ENCODE assay signal across 24 mouse cellular contexts in the genomic region with DNA sequence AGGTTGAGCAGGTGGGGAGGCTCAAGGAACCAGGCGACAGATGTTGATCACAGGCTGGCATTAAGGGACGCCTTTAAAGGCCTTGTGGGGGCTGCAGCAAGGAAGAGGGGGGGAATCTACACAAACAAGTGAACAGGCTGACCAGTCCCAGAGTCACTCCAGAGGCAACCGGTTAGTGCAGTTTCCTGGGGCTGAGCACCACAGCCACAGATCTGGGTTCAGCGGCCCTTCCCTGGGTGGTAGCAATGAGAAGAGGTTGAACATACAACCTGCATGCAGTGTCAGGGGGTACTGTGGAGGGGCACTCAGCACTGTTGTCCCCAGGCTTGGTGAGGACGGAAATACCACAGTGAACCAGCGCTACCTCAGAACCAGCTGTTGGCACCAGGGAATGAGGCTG. TPM values are rescaled to one million over a fixed set of nuclear protein-coding genes. Genes with fewer than 3 reads are reported as not detected.
DNase-seq lines count a peak whose midpoint lies in the region; ATAC-seq lines count a peak whose summit lies in the region.
"Had no signal": no experiment of that assay in that cellular context is flagged by ENCODE, and none has a peak within 500 bp of the region (broad histone marks: within the 10 kb centered on the region; RNA-seq: fewer than 3 reads in every experiment).

No protein-coding gene starts in this region.

- H3K27ac ChIP-seq in kidney, embryonic 15.5 days, result peak overlapping the region; percentile 29
- peak overlapping the region; percentile 55 for H3K27ac ChIP-seq in liver, embryonic 15.5 days (replicated peaks)
- no peak overlapping the region for H3K27ac ChIP-seq in liver, embryonic 12.5 days
- H3K27ac ChIP-seq in stomach, embryonic 16.5 days (ENCODE audit: low read length), result 0 out of 2 replicates have a peak overlapping the region, but pooled peaks have one; percentile 10
- H3K27ac ChIP-seq: embryonic facial prominence, embryonic 12.5 days; forebrain, embryonic 13.5 days; gastrocnemius, adult 2 months; heart, embryonic 10.5 days; hindbrain, embryonic 12.5 days had no signal

- DNase-seq in cerebellum, adult 9-11 months, result peak; percentile 24
- DNase-seq in cerebellum, postnatal 4 days (ENCODE audit: low spot score in 2 of 2), result no peak
- no peak for DNase-seq in kidney, postnatal 14 days
- DNase-seq in ovary, adult 18-20 months (ENCODE audit: low spot score), result no peak
- DNase-seq: adrenal gland, adult 8-10 months; adrenal gland, postnatal 36 days; B cell, adult 2 months; cerebellum, adult 2 months; cerebellum, postnatal 14 days; gastrocnemius, adult 2 months; gastrocnemius, postnatal 25 days; heart, postnatal 10 days; heart, postnatal 4 days had no signal

- 75% methylated on average over 6 of the region's 6 CpGs for WGBS in kidney, embryonic 15.5 days
- WGBS in liver, embryonic 15.5 days (ENCODE audit: insufficient replicate concordance), result 68% methylated on average over 6 of the region's 6 CpGs
- 75% methylated on average over 6 of the region's 6 CpGs for WGBS in liver, embryonic 12.5 days (ENCODE audit: insufficient replicate concordance)
- 68% methylated on average over 6 of the region's 6 CpGs for WGBS in stomach, embryonic 16.5 days

- H3K4me1 ChIP-seq in kidney, embryonic 15.5 days, result peaks cover 22% of the 10 kb centered on the region
- peaks cover 26% of the 10 kb centered on the region for H3K4me1 ChIP-seq in liver, embryonic 15.5 days (replicated peaks)
- H3K4me1 ChIP-seq in liver, embryonic 12.5 days, result peaks cover 22% of the 10 kb centered on the region
- H3K4me1 ChIP-seq in stomach, embryonic 16.5 days (ENCODE audit: control insufficient read depth, insufficient read depth, low read length), result peaks cover 9% of the 10 kb centered on the region

- H3K4me3 ChIP-seq in kidney, embryonic 15.5 days (replicated peaks), result no peak overlapping the region
- H3K4me3 ChIP-seq in liver, embryonic 15.5 days (replicated peaks), result no peak overlapping the region
- no peak overlapping the region for H3K4me3 ChIP-seq in liver, embryonic 12.5 days
- no peak overlapping the region for H3K4me3 ChIP-seq in stomach, embryonic 16.5 days (replicated peaks; ENCODE audit: low read length)
- H3K4me3 ChIP-seq: embryonic facial prominence, embryonic 12.5 days; forebrain, embryonic 13.5 days; gastrocnemius, adult 2 months; heart, embryonic 10.5 days; hindbrain, embryonic 12.5 days had no signal

- ATAC-seq in kidney, embryonic 15.5 days (replicated peaks; ENCODE audit: low FRiP score), result no peak
- no peak for ATAC-seq in liver, embryonic 15.5 days (ENCODE audit: insufficient read depth)
- ATAC-seq in liver, embryonic 12.5 days, result no peak
- ATAC-seq in stomach, embryonic 16.5 days (ENCODE audit: insufficient read depth, low FRiP score), result peak; percentile 26; the same call in 1 of the 2 replicates
- ATAC-seq: CD4-positive, CD25-positive, alpha-beta regulatory T cell, adult 4 months; forebrain, embryonic 13.5 days had no signal

- H3K9me3 ChIP-seq in kidney, embryonic 15.5 days (replicated peaks), result no peaks in the 10 kb centered on the region
- H3K9me3 ChIP-seq in liver, embryonic 15.5 days (replicated peaks), result no peaks in the 10 kb centered on the region
- H3K9me3 ChIP-seq in liver, embryonic 12.5 days (replicated peaks), result no peaks in the 10 kb centered on the region
- H3K9me3 ChIP-seq in stomach, embryonic 16.5 days (replicated peaks; ENCODE audit: control insufficient read depth, low read length), result no peaks in the 10 kb centered on the region
- H3K9me3 ChIP-seq: embryonic facial prominence, embryonic 12.5 days; forebrain, embryonic 13.5 days; G1E; heart, embryonic 10.5 days; hindbrain, embryonic 12.5 days had no signal

- no peaks in the 10 kb centered on the region for H3K27me3 ChIP-seq in kidney, embryonic 15.5 days
- H3K27me3 ChIP-seq in liver, embryonic 15.5 days, result peaks cover 34% of the 10 kb centered on the region
- H3K27me3 ChIP-seq in liver, embryonic 12.5 days (replicated peaks), result peaks cover 49% of the 10 kb centered on the region
- no peaks in the 10 kb centered on the region for H3K27me3 ChIP-seq in stomach, embryonic 16.5 days (ENCODE audit: control insufficient read depth, insufficient read depth, low read length)
- H3K27me3 ChIP-seq: embryonic facial prominence, embryonic 12.5 days had no signal

- no peak overlapping the region for H3K9ac ChIP-seq in kidney, embryonic 15.5 days
- H3K9ac ChIP-seq in liver, embryonic 15.5 days, result no peak overlapping the region
- no peak overlapping the region for H3K9ac ChIP-seq in liver, embryonic 12.5 days
- no peak overlapping the region for H3K9ac ChIP-seq in stomach, embryonic 16.5 days (ENCODE audit: low read length)
- H3K9ac ChIP-seq: embryonic facial prominence, embryonic 12.5 days; forebrain, embryonic 13.5 days; hindbrain, embryonic 12.5 days had no signal

- peaks cover 46% of the 10 kb centered on the region for H3K36me3 ChIP-seq in kidney, embryonic 15.5 days
- peaks cover 36% of the 10 kb centered on the region for H3K36me3 ChIP-seq in liver, embryonic 15.5 days (replicated peaks)
- H3K36me3 ChIP-seq in liver, embryonic 12.5 days, result peaks cover 41% of the 10 kb centered on the region
- peaks cover 9% of the 10 kb centered on the region; the same call in 1 of the 2 replicates for H3K36me3 ChIP-seq in stomach, embryonic 16.5 days (ENCODE audit: control insufficient read depth, insufficient read depth, low read length)

- no peak overlapping the region for H3K4me2 ChIP-seq in kidney, embryonic 15.5 days
- no peak overlapping the region for H3K4me2 ChIP-seq in liver, embryonic 15.5 days
- no peak overlapping the region for H3K4me2 ChIP-seq in liver, embryonic 12.5 days
- no peak overlapping the region for H3K4me2 ChIP-seq in stomach, embryonic 16.5 days (ENCODE audit: low read depth, low read length)
- H3K4me2 ChIP-seq: embryonic facial prominence, embryonic 12.5 days; forebrain, embryonic 13.5 days; hindbrain, embryonic 12.5 days had no signal

RNA-seq across cellular contexts. Expression of a gene that starts 7.0 kb away (rescaled TPM):
- polyA plus RNA-seq in kidney, embryonic 15.5 days (2015; fragmentation: Nextera tagmentation; extraction: Ambion mirVana), result 0.18 and 0.30 TPM in 2 replicates
- 0.55 and 0.71 TPM in 2 replicates for polyA plus RNA-seq in liver, embryonic 15.5 days (2015; fragmentation: Nextera tagmentation; extraction: Ambion mirVana)
- polyA plus RNA-seq in liver, embryonic 12.5 days (2016; fragmentation: Nextera tagmentation; extraction: Ambion mirVana), result 0.18 and 0.22 TPM in 2 replicates
- 0.22 and 0.26 TPM in 2 replicates for polyA plus RNA-seq in stomach, embryonic 16.5 days (2015; fragmentation: Nextera tagmentation; extraction: Ambion mirVana)
- polyA plus RNA-seq: CD4-positive, CD25-positive, alpha-beta regulatory T cell, adult 4 months; cortical plate, adult 2 months; embryonic facial prominence, embryonic 12.5 days; forebrain, embryonic 13.5 days; G1E; hindbrain, embryonic 12.5 days had no signal

RNA-seq across cellular contexts. Expression of a gene that starts 13.4 kb away (rescaled TPM):
- 14.1 and 16.4 TPM in 2 replicates for polyA plus RNA-seq in kidney, embryonic 15.5 days (2015; fragmentation: Nextera tagmentation; extraction: Ambion mirVana)
- 4.4 and 5.6 TPM in 2 replicates for polyA plus RNA-seq in liver, embryonic 15.5 days (2015; fragmentation: Nextera tagmentation; extraction: Ambion mirVana)
- 8.6 and 9.3 TPM in 2 replicates for polyA plus RNA-seq in liver, embryonic 12.5 days (2016; fragmentation: Nextera tagmentation; extraction: Ambion mirVana)
- 3.2 and 3.6 TPM in 2 replicates for polyA plus RNA-seq in stomach, embryonic 16.5 days (2015; fragmentation: Nextera tagmentation; extraction: Ambion mirVana)

RNA-seq across cellular contexts. Expression of a gene that starts 13.6 kb away (rescaled TPM):
- 1,004 and 1,083 TPM in 2 replicates for polyA plus RNA-seq in kidney, embryonic 15.5 days (2015; fragmentation: Nextera tagmentation; extraction: Ambion mirVana)
- 453 and 509 TPM in 2 replicates for polyA plus RNA-seq in liver, embryonic 15.5 days (2015; fragmentation: Nextera tagmentation; extraction: Ambion mirVana)
- 624 and 630 TPM in 2 replicates for polyA plus RNA-seq in liver, embryonic 12.5 days (2016; fragmentation: Nextera tagmentation; extraction: Ambion mirVana)
- polyA plus RNA-seq in stomach, embryonic 16.5 days (2015; fragmentation: Nextera tagmentation; extraction: Ambion mirVana), result 746 and 843 TPM in 2 replicates

RNA-seq across cellular contexts. Expression of a gene that starts 28.9 kb away (rescaled TPM):
- polyA plus RNA-seq in kidney, embryonic 15.5 days (2015; fragmentation: Nextera tagmentation; extraction: Ambion mirVana), result 15.8 and 22.3 TPM in 2 replicates
- polyA plus RNA-seq in liver, embryonic 15.5 days (2015; fragmentation: Nextera tagmentation; extraction: Ambion mirVana), result 0.08 and 0.15 TPM in 2 replicates
- polyA plus RNA-seq in liver, embryonic 12.5 days (2016; fragmentation: Nextera tagmentation; extraction: Ambion mirVana), result 0.08 and 0.10 TPM in 2 replicates
- 2.8 and 3.7 TPM in 2 replicates for polyA plus RNA-seq in stomach, embryonic 16.5 days (2015; fragmentation: Nextera tagmentation; extraction: Ambion mirVana)
- polyA plus RNA-seq: cortical plate, adult 2 months; forebrain, embryonic 13.5 days; G1E; hindbrain, embryonic 12.5 days had no signal

RNA-seq across cellular contexts. Expression of a gene that starts 29.8 kb away (rescaled TPM):
- 204 and 209 TPM in 2 replicates for polyA plus RNA-seq in kidney, embryonic 15.5 days (2015; fragmentation: Nextera tagmentation; extraction: Ambion mirVana)
- polyA plus RNA-seq in liver, embryonic 15.5 days (2015; fragmentation: Nextera tagmentation; extraction: Ambion mirVana), result 78.1 and 78.7 TPM in 2 replicates
- 116 and 120 TPM in 2 replicates for polyA plus RNA-seq in liver, embryonic 12.5 days (2016; fragmentation: Nextera tagmentation; extraction: Ambion mirVana)
- 160 and 162 TPM in 2 replicates for polyA plus RNA-seq in stomach, embryonic 16.5 days (2015; fragmentation: Nextera tagmentation; extraction: Ambion mirVana)
